In the genomic region with DNA sequence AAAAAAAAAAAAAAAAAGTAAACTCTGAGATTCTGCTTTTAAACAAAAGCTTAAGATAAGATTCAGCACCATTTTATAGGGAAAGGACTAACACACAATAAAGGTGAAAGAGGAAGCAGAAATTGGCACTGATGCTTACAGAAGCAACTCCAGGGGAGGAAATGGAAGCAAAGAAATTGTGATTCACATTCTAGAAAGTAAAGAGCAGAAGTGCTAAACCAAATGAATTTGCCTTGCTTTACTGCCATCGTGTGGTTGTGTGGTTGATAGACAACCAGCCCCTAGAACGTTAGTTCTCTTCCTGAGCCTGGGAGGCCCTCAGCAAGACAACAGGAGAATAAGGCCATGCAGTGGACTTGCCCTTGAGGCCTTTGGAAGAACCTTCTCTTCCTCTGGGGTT, we compare ENCODE assay signal across 9 mouse cellular contexts. TPM values are rescaled to one million over a fixed set of nuclear protein-coding genes. Genes with fewer than 3 reads are reported as not detected.
DNase-seq lines count a peak whose midpoint lies in the region; ATAC-seq and TF ChIP-seq lines count a peak whose summit lies in the region.
"Had no signal": no experiment of that assay in that cellular context is flagged by ENCODE, and none has a peak within 500 bp of the region (broad histone marks: within the 10 kb centered on the region; RNA-seq: fewer than 3 reads in every experiment).

No protein-coding gene starts in this region.

- 17% methylated on average over 2 of the region's 2 CpGs for WGBS in forebrain, embryonic 11.5 days
- 3% methylated on average over 2 of the region's 2 CpGs for WGBS in forebrain, embryonic 12.5 days
- 0% methylated on average over 2 of the region's 2 CpGs for WGBS in forebrain, postnatal 0 days
- 9% methylated on average over 2 of the region's 2 CpGs for WGBS in midbrain, embryonic 13.5 days

- no peaks in the 10 kb centered on the region for H3K27me3 ChIP-seq in forebrain, embryonic 11.5 days (ENCODE audit: control insufficient read depth, insufficient read depth, low read length)
- no peaks in the 10 kb centered on the region for H3K27me3 ChIP-seq in forebrain, embryonic 12.5 days
- H3K27me3 ChIP-seq in forebrain, postnatal 0 days (ENCODE audit: insufficient read depth, low read length) = no peaks in the 10 kb centered on the region
- no peaks in the 10 kb centered on the region for H3K27me3 ChIP-seq in midbrain, embryonic 13.5 days
- H3K27me3 ChIP-seq: heart, embryonic 13.5 days had no signal

- peak; percentile 76 for TF ChIP-seq CTCF in forebrain, postnatal 0 days (IDR thresholded peaks at IDR 0.05; ENCODE audit: low read depth)

- no peak for ATAC-seq in forebrain, embryonic 11.5 days (replicated peaks; ENCODE audit: low FRiP score)
- no peak for ATAC-seq in forebrain, embryonic 12.5 days (ENCODE audit: low FRiP score)
- peak; percentile 51; the same call in 1 of the 2 replicates for ATAC-seq in forebrain, postnatal 0 days
- ATAC-seq in midbrain, embryonic 13.5 days = peak; percentile 63; the same call in 1 of the 2 replicates
- ATAC-seq in monocyte, adult 5-6 weeks (replicated peaks; ENCODE audit: insufficient number of reproducible peaks, low FRiP score, low TSS enrichment, poor library complexity, severe bottlenecking) = no peak

- H3K4me3 ChIP-seq in forebrain, embryonic 11.5 days (ENCODE audit: low read depth, low read length) = no peak overlapping the region
- no peak overlapping the region for H3K4me3 ChIP-seq in forebrain, embryonic 12.5 days (replicated peaks)
- no peak overlapping the region for H3K4me3 ChIP-seq in forebrain, postnatal 0 days (ENCODE audit: low read depth, low read length)
- no peak overlapping the region for H3K4me3 ChIP-seq in midbrain, embryonic 13.5 days (replicated peaks)
- H3K4me3 ChIP-seq: heart, embryonic 13.5 days had no signal

- no peaks in the 10 kb centered on the region for H3K4me1 ChIP-seq in forebrain, embryonic 11.5 days (replicated peaks; ENCODE audit: control insufficient read depth, insufficient read depth, low read length)
- H3K4me1 ChIP-seq in forebrain, embryonic 12.5 days = no peaks in the 10 kb centered on the region
- no peaks in the 10 kb centered on the region for H3K4me1 ChIP-seq in forebrain, postnatal 0 days (ENCODE audit: insufficient read depth)
- no peaks in the 10 kb centered on the region for H3K4me1 ChIP-seq in midbrain, embryonic 13.5 days (replicated peaks)
- H3K4me1 ChIP-seq: heart, embryonic 13.5 days had no signal

- H3K36me3 ChIP-seq in forebrain, embryonic 11.5 days (ENCODE audit: control insufficient read depth, insufficient read depth, low read length) = no peaks in the 10 kb centered on the region
- H3K36me3 ChIP-seq in forebrain, embryonic 12.5 days (replicated peaks) = no peaks in the 10 kb centered on the region
- no peaks in the 10 kb centered on the region for H3K36me3 ChIP-seq in forebrain, postnatal 0 days (ENCODE audit: insufficient read depth)
- no peaks in the 10 kb centered on the region for H3K36me3 ChIP-seq in midbrain, embryonic 13.5 days
- H3K36me3 ChIP-seq: heart, embryonic 13.5 days had no signal

- H3K4me2 ChIP-seq in forebrain, embryonic 11.5 days (ENCODE audit: low read depth, low read length, severe bottlenecking) = no peak overlapping the region
- no peak overlapping the region for H3K4me2 ChIP-seq in forebrain, embryonic 12.5 days
- no peak overlapping the region for H3K4me2 ChIP-seq in forebrain, postnatal 0 days (ENCODE audit: low read depth)
- no peak overlapping the region for H3K4me2 ChIP-seq in midbrain, embryonic 13.5 days (replicated peaks)
- H3K4me2 ChIP-seq: heart, embryonic 13.5 days had no signal

- no peak overlapping the region for H3K27ac ChIP-seq in forebrain, embryonic 11.5 days (ENCODE audit: low read depth, low read length)
- no peak overlapping the region for H3K27ac ChIP-seq in forebrain, embryonic 12.5 days
- H3K27ac ChIP-seq in forebrain, postnatal 0 days (ENCODE audit: low read depth, low read length) = no peak overlapping the region
- H3K27ac ChIP-seq in midbrain, embryonic 13.5 days = no peak overlapping the region
- H3K27ac ChIP-seq: heart, embryonic 13.5 days had no signal

- H3K9ac ChIP-seq in forebrain, embryonic 11.5 days (ENCODE audit: low read length) = no peak overlapping the region
- H3K9ac ChIP-seq in forebrain, embryonic 12.5 days = no peak overlapping the region
- no peak overlapping the region for H3K9ac ChIP-seq in forebrain, postnatal 0 days
- no peak overlapping the region for H3K9ac ChIP-seq in midbrain, embryonic 13.5 days (replicated peaks)
- H3K9ac ChIP-seq: heart, embryonic 13.5 days had no signal

- DNase-seq in forebrain, embryonic 11.5 days (ENCODE audit: low spot score) = peak; percentile 49
- DNase-seq in thymus, postnatal 0 days (ENCODE audit: low spot score) = peak; percentile 7
- no peak for DNase-seq in thymus, postnatal 36 days
- DNase-seq in forebrain, postnatal 0 days = peak; percentile 73
- peak; percentile 9 to 31 for DNase-seq in layer of hippocampus, postnatal 14 days (ENCODE audit: low spot score in 2 of 2)

- no peaks in the 10 kb centered on the region for H3K9me3 ChIP-seq in forebrain, embryonic 11.5 days (ENCODE audit: control insufficient read depth, low read length)
- no peaks in the 10 kb centered on the region for H3K9me3 ChIP-seq in forebrain, embryonic 12.5 days
- H3K9me3 ChIP-seq in forebrain, postnatal 0 days (ENCODE audit: low read length) = no peaks in the 10 kb centered on the region
- no peaks in the 10 kb centered on the region for H3K9me3 ChIP-seq in midbrain, embryonic 13.5 days
- H3K9me3 ChIP-seq: heart, embryonic 13.5 days had no signal

RNA-seq across cellular contexts. Expression of a gene that starts 41.7 kb away (rescaled TPM):
- polyA plus RNA-seq in forebrain, embryonic 11.5 days (2014; fragmentation: Nextera tagmentation; extraction: Ambion mirVana) = 0.09 and 0.33 TPM in 2 replicates
- polyA plus RNA-seq in forebrain, embryonic 12.5 days (2016; fragmentation: Nextera tagmentation; extraction: Ambion mirVana) = 0.27 and 0.37 TPM in 2 replicates
- polyA plus RNA-seq in thymus, postnatal 0 days (2015; fragmentation: Nextera tagmentation; extraction: Ambion mirVana) = 0.78 and 0.91 TPM in 2 replicates
- not detected in 2 replicates for total RNA-seq in forebrain, postnatal 0 days (2014; rRNA removed)
- 0.27 and 0.57 TPM in 2 replicates for polyA plus RNA-seq in forebrain, postnatal 0 days (2015; fragmentation: Nextera tagmentation; extraction: Ambion mirVana)
- total RNA-seq in layer of hippocampus, postnatal 14 days (2021) = 1 to 10 TPM; 4.1 to 5.9 TPM
- 0.15 TPM in 1 of 2 replicates, not detected in the other for polyA plus RNA-seq in midbrain, embryonic 13.5 days (2015; fragmentation: Nextera tagmentation; extraction: Ambion mirVana)
- not detected in 3 replicates for total RNA-seq in monocyte, adult 5-6 weeks (2017)

Comparison
In these comparisons a context has a peak if more than half of its experiments do, and no peak if none do; other contexts are left out.
1. ATAC-seq: peak in forebrain, postnatal 0 days (single experiment) and midbrain, embryonic 13.5 days (single experiment); none in forebrain, embryonic 11.5 days (single experiment), forebrain, embryonic 12.5 days (single experiment) and monocyte, adult 5-6 weeks (single experiment).
2. DNase-seq: peak in forebrain, embryonic 11.5 days (single experiment), thymus, postnatal 0 days (single experiment), forebrain, postnatal 0 days (single experiment) and layer of hippocampus, postnatal 14 days (2 of 2); none in thymus, postnatal 36 days (0 of 2).